Mouse (Mus musculus): ENCODE measurements around the gene Sval2.

Sval2 gene

GRCm38 (mm10) chr6:41852689-41853088 lies at the start of gene Sval2:
TSS of gene Sval2 (plus strand) at chr6:41852989.
- DNase-seq (ENCODE audit: low spot score) = no peak

GRCm38 (mm10) chr6:41824086-41824485 lies 28.7 kb upstream of the Sval2 start:
- DNase-seq (ENCODE audit: low spot score) = no peak

- no peak for DNase-seq (ENCODE audit: low spot score)
These were observed 23.3 kb upstream of the Sval2 start for GRCm38 (mm10) chr6:41829516-41829915.

- DNase-seq (ENCODE audit: low spot score) = no peak
These were observed 5.6 kb upstream of the Sval2 start, which contains the start of gene Pip for GRCm38 (mm10) chr6:41847235-41847634. TSS of gene Pip (plus strand) at chr6:41847535.

DNA sequence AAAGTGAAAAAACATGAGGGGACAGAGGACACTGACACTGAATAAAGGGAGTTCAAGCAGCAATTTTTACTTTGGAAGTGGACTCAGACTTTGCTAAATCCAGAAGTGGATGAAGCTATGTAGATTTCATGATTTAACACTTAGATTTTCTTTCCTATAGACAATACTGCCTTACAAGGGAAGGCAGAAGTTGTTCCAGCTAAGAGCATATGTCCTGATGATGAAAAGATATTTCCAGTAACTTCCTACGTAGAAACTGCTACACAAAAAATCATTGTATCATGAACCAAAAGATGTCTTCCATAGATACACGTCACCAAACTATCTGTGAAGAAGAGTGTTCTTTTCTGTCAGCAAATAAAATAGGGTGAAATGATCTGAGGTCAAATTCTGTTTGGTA lies 11.2 kb downstream of the Sval2 start:
- DNase-seq (ENCODE audit: low spot score) = no peak

GRCm38 (mm10) chr6:41911625-41912024 lies 58.8 kb downstream of the Sval2 start:
- DNase-seq (ENCODE audit: low spot score) = no peak
